ENCODE assay signal across 10 mouse cellular contexts in the genomic region with DNA sequence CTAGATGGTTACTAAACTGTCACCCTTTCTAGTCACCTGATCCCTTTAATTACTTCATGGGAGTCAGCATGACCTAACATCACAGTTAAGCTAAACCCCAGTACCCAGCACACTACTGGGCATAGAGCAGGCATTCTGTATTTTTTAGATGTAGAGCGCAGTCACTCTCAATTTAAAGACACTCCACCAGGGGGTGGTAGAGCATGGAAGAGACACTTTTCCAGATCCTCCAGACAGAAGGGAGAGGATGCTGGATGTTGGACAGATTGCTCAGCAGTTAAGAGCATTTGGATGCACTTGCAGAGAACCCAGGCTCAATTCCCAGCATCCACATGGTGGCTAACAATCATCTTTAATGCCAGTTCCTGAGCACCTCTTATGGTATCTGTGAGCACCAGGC. TPM values are rescaled to one million over a fixed set of nuclear protein-coding genes. Genes with fewer than 3 reads are reported as not detected.
DNase-seq lines count a peak whose midpoint lies in the region; ATAC-seq and TF ChIP-seq lines count a peak whose summit lies in the region.
"Had no signal": no experiment of that assay in that cellular context is flagged by ENCODE, and none has a peak within 500 bp of the region (broad histone marks: within the 10 kb centered on the region; RNA-seq: fewer than 3 reads in every experiment).

No protein-coding gene starts in this region.

- ATAC-seq in liver, embryonic 14.5 days (ENCODE audit: insufficient read depth): no peak
- ATAC-seq: inflammation-experienced regulatory T-cells, adult 6 months had no signal

- no peak overlapping the region for H3K9ac ChIP-seq in liver, embryonic 14.5 days (replicated peaks)
- H3K9ac ChIP-seq: embryonic facial prominence, embryonic 12.5 days had no signal

- H3K4me2 ChIP-seq in liver, embryonic 14.5 days (ENCODE audit: low read depth): no peak overlapping the region
- H3K4me2 ChIP-seq: embryonic facial prominence, embryonic 12.5 days had no signal

- peak; percentile 36 for TF ChIP-seq CTCF in liver, embryonic 14.5 days (IDR thresholded peaks at IDR 0.05; ENCODE audit: low read depth)

- no peak overlapping the region for H3K4me3 ChIP-seq in liver, embryonic 14.5 days (ENCODE audit: insufficient read depth in 1 of 2, low read depth in 2 of 2, low read length in 2 of 2)
- H3K4me3 ChIP-seq: embryonic facial prominence, embryonic 12.5 days had no signal

- no peak for TF ChIP-seq EP300 in liver, embryonic 14.5 days (IDR thresholded peaks at IDR 0.05; ENCODE audit: low read depth)

- DNase-seq in cerebellum, postnatal 36 days: peak; percentile 35 to 42
- DNase-seq in cerebellum, adult 8-10 months: no peak
- no peak for DNase-seq in liver, embryonic 14.5 days (ENCODE audit: low read depth in 3 of 3, low spot score in 3 of 3)
- no peak for DNase-seq in liver
- DNase-seq in kidney, postnatal 36 days: peak; percentile 34 to 69
- peak; percentile 37 for DNase-seq in right cerebral cortex, postnatal 4 days
- no peak for DNase-seq in thymus, postnatal 10 days (ENCODE audit: low spot score in 2 of 2)
- no peak for DNase-seq in cerebellum, adult 9-10 months

- H3K4me1 ChIP-seq in liver, embryonic 14.5 days (replicated peaks; ENCODE audit: control insufficient read depth in 2 of 2, insufficient read depth in 2 of 2, low read length in 1 of 2): no peaks in the 10 kb centered on the region
- H3K4me1 ChIP-seq: embryonic facial prominence, embryonic 12.5 days had no signal

- H3K27ac ChIP-seq in liver, embryonic 14.5 days: no peak overlapping the region
- H3K27ac ChIP-seq: embryonic facial prominence, embryonic 12.5 days had no signal

- H3K36me3 ChIP-seq in liver, embryonic 14.5 days (replicated peaks; ENCODE audit: control insufficient read depth, insufficient read depth, low read depth): peaks cover 28% of the 10 kb centered on the region

- no peaks in the 10 kb centered on the region for H3K9me3 ChIP-seq in liver, embryonic 14.5 days (ENCODE audit: control insufficient read depth, low read length)
- H3K9me3 ChIP-seq: embryonic facial prominence, embryonic 12.5 days had no signal

- H3K27me3 ChIP-seq in liver, embryonic 14.5 days (ENCODE audit: control insufficient read depth, insufficient read depth, low read length): no peaks in the 10 kb centered on the region
- H3K27me3 ChIP-seq: embryonic facial prominence, embryonic 12.5 days had no signal

- WGBS in liver, embryonic 14.5 days (ENCODE audit: insufficient replicate concordance): 84% methylated on average over 1 of the region's 1 CpGs

RNA-seq across cellular contexts. Expression of a gene that starts 15.4 kb away (rescaled TPM):
- 35.5 and 45.9 TPM in 2 replicates for polyA plus RNA-seq in liver, embryonic 14.5 days (2012; rRNA removed)
- polyA plus RNA-seq in liver, embryonic 14.5 days (2014; fragmentation: Nextera tagmentation; extraction: Ambion mirVana): 68.2 and 76.7 TPM in 2 replicates

RNA-seq across cellular contexts. Expression of a gene that starts 33.0 kb away (rescaled TPM):
- 0.01 and 0.03 TPM in 2 replicates for polyA plus RNA-seq in liver, embryonic 14.5 days (2012; rRNA removed)
- 0.13 and 0.19 TPM in 2 replicates for polyA plus RNA-seq in liver, embryonic 14.5 days (2014; fragmentation: Nextera tagmentation; extraction: Ambion mirVana)

RNA-seq across cellular contexts. Expression of a gene that starts 39.8 kb away (rescaled TPM):
- polyA plus RNA-seq in liver, embryonic 14.5 days (2012; rRNA removed): 0.90 and 1.2 TPM in 2 replicates
- 1.8 and 2.2 TPM in 2 replicates for polyA plus RNA-seq in liver, embryonic 14.5 days (2014; fragmentation: Nextera tagmentation; extraction: Ambion mirVana)

Comparison
In these comparisons a context has a peak if more than half of its experiments do, and no peak if none do; other contexts are left out.
1. DNase-seq: peak in cerebellum, postnatal 36 days (2 of 2), kidney, postnatal 36 days (2 of 2) and right cerebral cortex, postnatal 4 days (single experiment); none in cerebellum, adult 8-10 months (single experiment), liver, embryonic 14.5 days (0 of 3), liver (single experiment), thymus, postnatal 10 days (0 of 2) and cerebellum, adult 9-10 months (single experiment).